Mouse (Mus musculus) limb, embryonic 15.5 days (tissue): ENCODE data around the gene Golga1. TPM values are rescaled to one million over a fixed set of nuclear protein-coding genes. Genes with fewer than 3 reads are reported as not detected.

Experiments used
- ATAC-seq: fragments of 200-750 bp; cut with Nextera tagmentation; 2 replicates; pipeline ENCODE4 v1.8.0; 2017; ENCODE audit warnings: low read depth, moderate TSS enrichment; ENCODE audit not compliant: insufficient number of reproducible peaks, low FRiP score, low TSS enrichment
- H3K27ac ChIP-seq: fragments of 300-500 bp; sonication (generic); 2 replicates; pipeline ENCODE4 v1.5.1; 2015; ENCODE audit warnings: moderate library complexity, mild to moderate bottlenecking, inconsistent platforms
- H3K27me3 ChIP-seq: fragments of 300-500 bp; sonication (generic); 2 replicates; pipeline ENCODE4 v1.6.1; 2015; ENCODE audit warnings: inconsistent platforms
- H3K36me3 ChIP-seq: fragments of 300-500 bp; sonication (generic); 2 replicates; pipeline ENCODE4 v1.6.1; 2015; ENCODE audit warnings: inconsistent platforms
- H3K4me1 ChIP-seq: fragments of 300-500 bp; sonication (generic); 2 replicates; pipeline ENCODE4 v1.6.1; 2015; ENCODE audit warnings: inconsistent platforms
- H3K4me2 ChIP-seq: fragments of 300-500 bp; sonication (generic); 2 replicates; pipeline ENCODE4 v1.6.1; 2015; ENCODE audit warnings: mild to moderate bottlenecking, inconsistent platforms
- H3K4me3 ChIP-seq: fragments of 300-500 bp; sonication (generic); 2 replicates; pipeline ENCODE4 v1.5.1; 2015; ENCODE audit warnings: mild to moderate bottlenecking, inconsistent platforms
- H3K9ac ChIP-seq: fragments of 300-500 bp; sonication (generic); 2 replicates; pipeline ENCODE4 v1.6.1; 2015; ENCODE audit warnings: inconsistent platforms
- H3K9me3 ChIP-seq: fragments of 300-500 bp; sonication (generic); 2 replicates; pipeline ENCODE4 v1.6.1; 2016; ENCODE audit warnings: inconsistent platforms
- WGBS: fragments of 180-500 bp; shearing (Covaris S2); methylation state at CpG from one replicate; pipeline ENCODE4 v1.1.7; 2015; 5-methylcytosine and 5-hydroxymethylcytosine counted together
- polyA plus RNA-seq: library from polyadenylated mRNA; unstranded; fragments of >200 nt; fragmentation: Nextera tagmentation; extraction: Ambion mirVana; gene quantifications from 2 replicates; pipeline ENCODE4 v1.2.1, GENCODE M21; 2015

Gene Golga1
- polyA plus RNA-seq, 1 experiment from 2014 or later: 29.3 TPM

GRCm38 (mm10) chr2:38992004-38992403 lies 73.3 kb downstream of the Golga1 start:
- ATAC-seq: no peak
- H3K27me3 ChIP-seq: no peaks in the 10 kb centered on the region
- H3K27ac ChIP-seq: no peak overlapping the region
- no peaks in the 10 kb centered on the region for H3K9me3 ChIP-seq
- 67% methylated on average over 4 of the region's 4 CpGs for WGBS
- no peak overlapping the region for H3K4me3 ChIP-seq
- no peak overlapping the region for H3K9ac ChIP-seq
- peaks cover 9% of the 10 kb centered on the region; the same call in 1 of the 2 replicates for H3K4me1 ChIP-seq
- no peak overlapping the region for H3K4me2 ChIP-seq
- H3K36me3 ChIP-seq: no peaks in the 10 kb centered on the region

GRCm38 (mm10) chr2:38988929-38989328 lies 76.4 kb downstream of the Golga1 start:
- WGBS: 91% methylated on average over 2 of the region's 2 CpGs
- Histone ChIP-seq H3K9ac (no peak overlapping the region), H3K4me3 (no peak overlapping the region), H3K4me2 (no peak overlapping the region), H3K36me3 (no peaks in the 10 kb centered on the region), H3K4me1 (peaks cover 13% of the 10 kb centered on the region; the same call in 1 of the 2 replicates), H3K27me3 (no peaks in the 10 kb centered on the region), H3K9me3 (no peaks in the 10 kb centered on the region), H3K27ac (no peak overlapping the region)
- no peak for ATAC-seq

- Histone ChIP-seq H3K4me2 (no peak overlapping the region), H3K9me3 (no peaks in the 10 kb centered on the region), H3K9ac (no peak overlapping the region), H3K27me3 (no peaks in the 10 kb centered on the region), H3K4me3 (no peak overlapping the region), H3K36me3 (no peaks in the 10 kb centered on the region), H3K4me1 (peaks cover 13% of the 10 kb centered on the region; the same call in 1 of the 2 replicates), H3K27ac (peak overlapping the region; percentile 43; the same call in 1 of the 2 replicates)
- WGBS: 64% methylated on average over 6 of the region's 6 CpGs
- peak; percentile 66; the same call in 1 of the 2 replicates for ATAC-seq
Observed at GRCm38 (mm10) chr2:38987803-38988510, 77.4 kb downstream of the Golga1 start.

GRCm38 (mm10) chr2:38987371-38987770 lies 78.0 kb downstream of the Golga1 start:
- H3K9ac ChIP-seq: no peak overlapping the region
- no peak overlapping the region for H3K4me3 ChIP-seq
- no peaks in the 10 kb centered on the region for H3K9me3 ChIP-seq
- ATAC-seq: no peak
- H3K4me1 ChIP-seq: peaks cover 13% of the 10 kb centered on the region; the same call in 1 of the 2 replicates
- WGBS: 46% methylated on average over 1 of the region's 1 CpGs
- no peaks in the 10 kb centered on the region for H3K36me3 ChIP-seq
- peak overlapping the region; percentile 38; the same call in 1 of the 2 replicates for H3K27ac ChIP-seq
- H3K27me3 ChIP-seq: no peaks in the 10 kb centered on the region
- no peak overlapping the region for H3K4me2 ChIP-seq

GRCm38 (mm10) chr2:38986580-38986979 lies 78.8 kb downstream of the Golga1 start:
- WGBS: 58% methylated on average over 3 of the region's 3 CpGs
- Histone ChIP-seq H3K27ac (no peak overlapping the region), H3K36me3 (no peaks in the 10 kb centered on the region), H3K4me1 (peaks cover 13% of the 10 kb centered on the region; the same call in 1 of the 2 replicates), H3K9me3 (no peaks in the 10 kb centered on the region), H3K4me2 (no peak overlapping the region), H3K4me3 (no peak overlapping the region), H3K9ac (no peak overlapping the region), H3K27me3 (no peaks in the 10 kb centered on the region)
- no peak for ATAC-seq

GRCm38 (mm10) chr2:38983456-38983855 lies 81.9 kb downstream of the Golga1 start:
- H3K9me3 ChIP-seq: no peaks in the 10 kb centered on the region
- no peaks in the 10 kb centered on the region for H3K36me3 ChIP-seq
- H3K27me3 ChIP-seq: no peaks in the 10 kb centered on the region
- no peak overlapping the region for H3K27ac ChIP-seq
- H3K4me3 ChIP-seq: no peak overlapping the region
- H3K4me1 ChIP-seq: peaks cover 17% of the 10 kb centered on the region; the same call in 1 of the 2 replicates
- no peak overlapping the region for H3K9ac ChIP-seq
- ATAC-seq: no peak
- no peak overlapping the region for H3K4me2 ChIP-seq
- WGBS: 100% methylated on average over 2 of the region's 2 CpGs

- no peak overlapping the region for H3K4me3 ChIP-seq
- no peak overlapping the region for H3K4me2 ChIP-seq
- H3K27ac ChIP-seq: no peak overlapping the region
- H3K9me3 ChIP-seq: no peaks in the 10 kb centered on the region
- peaks cover 4% of the 10 kb centered on the region; the same call in 1 of the 2 replicates for H3K4me1 ChIP-seq
- WGBS: 81% methylated on average over 4 of the region's 4 CpGs
- no peak overlapping the region for H3K9ac ChIP-seq
- no peaks in the 10 kb centered on the region for H3K36me3 ChIP-seq
- H3K27me3 ChIP-seq: no peaks in the 10 kb centered on the region
- ATAC-seq: no peak
Observed at GRCm38 (mm10) chr2:38977837-38978236, 87.5 kb downstream of the Golga1 start.

GRCm38 (mm10) chr2:38975941-38976805 lies 89.2 kb downstream of the Golga1 start:
- no peaks in the 10 kb centered on the region for H3K27me3 ChIP-seq
- no peak for ATAC-seq
- no peaks in the 10 kb centered on the region for H3K9me3 ChIP-seq
- 81% methylated on average over 21 of the region's 21 CpGs for WGBS
- H3K4me1 ChIP-seq: peaks cover 2% of the 10 kb centered on the region; the same call in 1 of the 2 replicates
- H3K36me3 ChIP-seq: no peaks in the 10 kb centered on the region
- H3K27ac ChIP-seq: no peak overlapping the region
- no peak overlapping the region for H3K4me3 ChIP-seq
- H3K9ac ChIP-seq: no peak overlapping the region
- H3K4me2 ChIP-seq: no peak overlapping the region

GRCm38 (mm10) chr2:38975181-38975580 lies 90.2 kb downstream of the Golga1 start:
- Histone ChIP-seq H3K4me2 (no peak overlapping the region), H3K27ac (no peak overlapping the region), H3K9me3 (no peaks in the 10 kb centered on the region), H3K36me3 (no peaks in the 10 kb centered on the region), H3K4me3 (no peak overlapping the region), H3K27me3 (no peaks in the 10 kb centered on the region), H3K4me1 (no peaks in the 10 kb centered on the region), H3K9ac (no peak overlapping the region)
- 61% methylated on average over 3 of the region's 3 CpGs for WGBS
- no peak for ATAC-seq

- Histone ChIP-seq H3K4me3 (no peak overlapping the region), H3K36me3 (no peaks in the 10 kb centered on the region), H3K27ac (no peak overlapping the region), H3K4me1 (no peaks in the 10 kb centered on the region), H3K4me2 (no peak overlapping the region), H3K9me3 (no peaks in the 10 kb centered on the region), H3K27me3 (no peaks in the 10 kb centered on the region), H3K9ac (no peak overlapping the region)
- ATAC-seq: no peak
- WGBS: 27% methylated on average over 2 of the region's 2 CpGs
Observed at GRCm38 (mm10) chr2:38974171-38974570, 91.2 kb downstream of the Golga1 start.

- no peak overlapping the region for H3K4me2 ChIP-seq
Observed at GRCm38 (mm10) chr2:38973701-38974100, 91.6 kb downstream of the Golga1 start.

GRCm38 (mm10) chr2:38973223-38973622 lies 92.1 kb downstream of the Golga1 start:
- no peak overlapping the region for H3K9ac ChIP-seq
- no peak overlapping the region for H3K4me2 ChIP-seq
- no peak overlapping the region for H3K4me3 ChIP-seq
- no peaks in the 10 kb centered on the region for H3K9me3 ChIP-seq
- H3K27me3 ChIP-seq: no peaks in the 10 kb centered on the region
- no peaks in the 10 kb centered on the region for H3K4me1 ChIP-seq
- H3K27ac ChIP-seq: no peak overlapping the region
- H3K36me3 ChIP-seq: no peaks in the 10 kb centered on the region
- WGBS: 33% methylated on average over 2 of the region's 2 CpGs
- ATAC-seq: no peak

More at GRCm38 (mm10) chr2:38973701-38974100, 91.6 kb downstream of the Golga1 start:
- 70% methylated on average over 7 of the region's 7 CpGs for WGBS
- ATAC-seq: no peak
- no peaks in the 10 kb centered on the region for H3K36me3 ChIP-seq
- no peak overlapping the region for H3K27ac ChIP-seq
- no peaks in the 10 kb centered on the region for H3K9me3 ChIP-seq
- H3K27me3 ChIP-seq: no peaks in the 10 kb centered on the region
- no peaks in the 10 kb centered on the region for H3K4me1 ChIP-seq
- no peak overlapping the region for H3K9ac ChIP-seq
- no peak overlapping the region for H3K4me3 ChIP-seq
